Mouse (Mus musculus): ENCODE results near the gene Fndc9.

DNA sequence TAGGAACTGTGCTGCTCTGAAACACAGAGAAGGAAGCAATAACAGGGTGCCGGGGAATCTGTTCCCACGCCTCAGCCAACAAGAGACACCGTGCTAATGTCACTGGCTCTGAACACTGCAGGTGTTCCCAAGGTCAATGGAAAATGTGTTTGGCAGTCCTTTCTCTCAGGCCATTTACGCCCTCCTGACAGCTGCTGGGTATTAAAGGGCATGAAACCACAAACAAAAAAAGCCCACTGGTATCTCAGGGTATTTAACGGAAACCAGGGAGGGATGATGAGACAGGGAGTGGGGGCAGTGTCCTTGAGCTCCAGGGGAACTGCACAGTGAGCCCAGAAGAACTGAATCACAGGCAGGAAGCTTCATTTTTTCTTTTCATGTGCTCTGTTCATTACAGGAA lies 42.8 kb downstream of the Fndc9 start:
- no peak for TF ChIP-seq HCFC1 (IDR thresholded peaks at IDR 0.05; ENCODE audit: borderline replicate concordance, insufficient read depth, low read length)
- no peak for TF ChIP-seq ZC3H11A (IDR thresholded peaks at IDR 0.05; ENCODE audit: borderline replicate concordance, low read depth, low read length)
- no peak for TF ChIP-seq CHD2 (IDR thresholded peaks at IDR 0.05; ENCODE audit: low read depth, low read length)
